Mouse (Mus musculus): ENCODE measurements at regions not wholly inside any gene's neighbourhood (a gene's known extent, or its start where the extent isn't known, plus 50 kb on each side); places are given as distances from the start of the nearest gene placed in this dataset.

DNA sequence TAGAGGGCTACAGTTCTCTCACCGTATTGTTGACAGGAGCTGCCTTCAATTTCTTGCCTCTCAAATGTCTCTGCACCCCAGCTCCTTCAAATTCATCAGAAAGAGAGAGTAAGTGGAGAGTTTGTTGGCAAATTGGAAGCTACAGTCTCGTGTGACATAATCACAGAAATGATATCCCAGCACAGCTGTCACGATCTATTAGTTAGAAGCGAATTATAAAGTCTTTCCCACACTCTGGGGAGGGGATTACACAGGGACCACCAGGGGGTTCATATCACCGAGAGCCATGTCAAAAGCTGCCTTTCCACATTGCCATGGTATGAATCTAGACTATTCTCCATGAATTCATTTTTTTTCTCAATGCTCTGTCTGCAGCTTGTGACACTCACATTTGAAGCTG is 260.3 kb upstream of the Gm9747 start:
- Histone ChIP-seq H3K27me3 (no peaks in the 10 kb centered on the region), H3K27ac (no peak overlapping the region), H3K9ac (no peak overlapping the region), H3K4me2 (no peak overlapping the region), H3K4me3 (replicated peaks) (no peak overlapping the region), H3K36me3 (replicated peaks) (no peaks in the 10 kb centered on the region), H3K9me3 (no peaks in the 10 kb centered on the region), H3K4me1 (no peaks in the 10 kb centered on the region)
- 83% methylated on average over 5 of the region's 5 CpGs for WGBS
- ATAC-seq (ENCODE audit: low FRiP score): no peak

DNA sequence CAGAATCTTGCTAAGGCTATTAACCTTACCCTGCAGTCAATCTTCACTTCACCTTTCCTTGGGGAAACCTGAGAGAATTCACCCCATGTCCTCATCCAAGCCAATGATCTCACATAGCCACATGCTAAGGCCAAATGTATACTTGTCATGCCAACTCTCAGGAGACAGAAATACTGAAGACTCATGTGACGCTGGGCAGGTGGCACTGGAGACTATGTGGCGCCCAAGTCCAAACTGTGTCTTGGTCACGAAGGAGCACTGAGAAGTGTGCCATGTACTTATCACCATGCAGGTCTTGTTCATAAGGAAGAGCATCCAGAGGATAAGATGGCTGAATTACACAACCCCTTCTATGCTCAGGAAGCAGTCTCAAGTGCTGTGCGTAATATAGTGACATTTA is 259.4 kb upstream of the Gm9747 start:
- no peak overlapping the region for H3K9ac ChIP-seq
- H3K9me3 ChIP-seq: no peaks in the 10 kb centered on the region
- H3K4me1 ChIP-seq: no peaks in the 10 kb centered on the region
- ATAC-seq (ENCODE audit: low FRiP score): no peak
- no peaks in the 10 kb centered on the region for H3K27me3 ChIP-seq
- no peak overlapping the region for H3K4me3 ChIP-seq (replicated peaks)
- H3K27ac ChIP-seq: no peak overlapping the region
- H3K4me2 ChIP-seq: no peak overlapping the region
- no peaks in the 10 kb centered on the region for H3K36me3 ChIP-seq (replicated peaks)
- 91% methylated on average over 4 of the region's 4 CpGs for WGBS

- Histone ChIP-seq H3K27ac (no peak overlapping the region), H3K36me3 (replicated peaks) (no peaks in the 10 kb centered on the region), H3K9ac (no peak overlapping the region), H3K4me1 (no peaks in the 10 kb centered on the region), H3K9me3 (no peaks in the 10 kb centered on the region), H3K27me3 (no peaks in the 10 kb centered on the region), H3K4me3 (replicated peaks) (no peak overlapping the region), H3K4me2 (no peak overlapping the region)
- WGBS: 63% methylated on average over 5 of the region's 5 CpGs
- no peak for ATAC-seq (ENCODE audit: low FRiP score)
Measured at GRCm38 (mm10) chr1:82007943-82008342, 225.0 kb upstream of the Gm9747 start.

- Histone ChIP-seq H3K4me2 (no peak overlapping the region), H3K27me3 (no peaks in the 10 kb centered on the region)
Measured at GRCm38 (mm10) chr1:82008805-82009204, 224.1 kb upstream of the Gm9747 start.

DNA sequence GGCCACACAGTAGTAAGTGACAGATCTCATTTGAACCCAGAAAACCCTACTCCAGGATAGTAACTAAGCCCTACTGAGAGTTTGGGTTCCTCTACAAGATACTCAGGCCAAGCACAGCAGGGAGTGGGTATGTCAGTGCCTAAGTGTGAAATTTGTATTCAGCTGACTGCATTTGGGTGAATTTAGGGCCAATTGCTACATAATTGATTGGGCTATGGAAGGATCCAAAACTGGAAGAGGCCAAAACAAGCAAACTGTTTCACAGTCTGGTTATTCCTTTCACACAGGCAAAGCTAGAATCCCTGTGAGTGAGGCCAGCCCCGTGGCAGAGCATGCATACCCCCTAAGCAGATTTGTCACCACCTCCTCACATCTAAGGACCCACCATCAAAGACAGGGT is 221.9 kb upstream of the Gm9747 start:
- Histone ChIP-seq H3K4me2 (no peak overlapping the region), H3K4me1 (no peaks in the 10 kb centered on the region), H3K27ac (no peak overlapping the region), H3K36me3 (replicated peaks) (no peaks in the 10 kb centered on the region), H3K9ac (no peak overlapping the region), H3K27me3 (no peaks in the 10 kb centered on the region), H3K4me3 (replicated peaks) (no peak overlapping the region), H3K9me3 (no peaks in the 10 kb centered on the region)
- no peak for ATAC-seq (ENCODE audit: low FRiP score)
- WGBS: 71% methylated on average over 1 of the region's 1 CpGs

More at GRCm38 (mm10) chr1:82008805-82009204, 224.1 kb upstream of the Gm9747 start:
- 87% methylated on average over 4 of the region's 4 CpGs for WGBS
- no peak overlapping the region for H3K9ac ChIP-seq
- no peaks in the 10 kb centered on the region for H3K9me3 ChIP-seq
- ATAC-seq (ENCODE audit: low FRiP score): no peak
- no peak overlapping the region for H3K4me3 ChIP-seq (replicated peaks)
- H3K4me1 ChIP-seq: no peaks in the 10 kb centered on the region
- no peak overlapping the region for H3K27ac ChIP-seq
- no peaks in the 10 kb centered on the region for H3K36me3 ChIP-seq (replicated peaks)

DNA sequence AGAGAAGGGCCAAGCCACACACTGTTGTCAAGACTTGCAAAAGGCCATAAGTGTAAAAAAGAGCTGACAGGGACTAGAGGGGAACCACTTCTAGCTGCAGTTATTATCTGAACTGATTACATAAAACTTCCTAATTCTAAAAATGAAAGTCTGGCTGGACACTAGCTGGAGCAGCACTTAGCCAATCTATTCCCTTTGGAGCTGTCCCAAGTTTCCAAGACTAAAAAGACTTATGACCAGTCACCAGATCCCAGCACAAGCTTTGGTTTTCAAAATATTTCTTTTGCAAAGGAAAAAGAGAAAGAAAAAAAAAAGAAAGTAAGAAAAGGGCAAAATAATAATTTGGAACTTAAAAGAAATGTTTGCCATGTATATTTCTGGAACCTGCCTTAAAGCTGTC is 217.6 kb upstream of the Gm9747 start:
- Histone ChIP-seq H3K4me1 (no peaks in the 10 kb centered on the region), H3K27ac (no peak overlapping the region), H3K4me3 (replicated peaks) (no peak overlapping the region), H3K9ac (no peak overlapping the region), H3K36me3 (replicated peaks) (no peaks in the 10 kb centered on the region), H3K27me3 (no peaks in the 10 kb centered on the region), H3K9me3 (no peaks in the 10 kb centered on the region), H3K4me2 (no peak overlapping the region)
- no peak for ATAC-seq (ENCODE audit: low FRiP score)

DNA sequence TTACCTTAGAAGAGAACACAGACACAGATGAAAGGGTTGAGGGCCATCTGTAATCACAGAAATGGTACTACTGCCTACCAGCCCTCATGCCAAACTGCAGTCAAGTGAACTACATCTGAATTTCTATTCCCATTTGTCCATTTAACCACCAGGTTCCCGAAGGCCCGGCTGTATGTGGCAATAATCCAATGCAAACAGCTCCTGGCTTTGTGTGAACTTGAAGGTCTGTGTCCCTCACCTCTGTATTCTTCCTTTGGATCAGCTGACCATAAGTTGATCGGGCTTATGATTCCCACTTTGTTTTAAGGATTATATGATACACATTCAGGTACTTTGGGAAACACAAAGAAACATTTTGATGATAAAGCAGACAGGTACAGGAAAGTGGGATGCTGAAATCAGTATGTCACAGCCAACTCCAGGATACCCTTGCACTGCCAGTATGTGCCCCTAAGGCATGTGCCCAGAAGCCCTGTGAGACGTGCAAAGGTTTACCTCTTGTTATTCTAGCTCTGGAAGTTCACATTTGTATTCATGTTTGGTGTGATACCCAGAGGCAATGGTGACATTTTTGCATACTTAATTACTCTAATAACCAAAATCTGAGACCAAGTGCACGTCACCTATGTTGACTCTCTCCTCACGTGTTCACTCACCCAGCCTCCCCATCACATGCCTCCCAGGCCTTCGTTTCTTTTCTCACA is 214.1 kb upstream of the Gm9747 start:
- Histone ChIP-seq H3K9me3 (no peaks in the 10 kb centered on the region), H3K27ac (no peak overlapping the region), H3K36me3 (replicated peaks) (no peaks in the 10 kb centered on the region), H3K4me1 (no peaks in the 10 kb centered on the region), H3K4me2 (no peak overlapping the region), H3K4me3 (replicated peaks) (no peak overlapping the region), H3K27me3 (no peaks in the 10 kb centered on the region), H3K9ac (no peak overlapping the region)
- ATAC-seq (ENCODE audit: low FRiP score): no peak
- 71% methylated on average over 7 of the region's 7 CpGs for WGBS

DNA sequence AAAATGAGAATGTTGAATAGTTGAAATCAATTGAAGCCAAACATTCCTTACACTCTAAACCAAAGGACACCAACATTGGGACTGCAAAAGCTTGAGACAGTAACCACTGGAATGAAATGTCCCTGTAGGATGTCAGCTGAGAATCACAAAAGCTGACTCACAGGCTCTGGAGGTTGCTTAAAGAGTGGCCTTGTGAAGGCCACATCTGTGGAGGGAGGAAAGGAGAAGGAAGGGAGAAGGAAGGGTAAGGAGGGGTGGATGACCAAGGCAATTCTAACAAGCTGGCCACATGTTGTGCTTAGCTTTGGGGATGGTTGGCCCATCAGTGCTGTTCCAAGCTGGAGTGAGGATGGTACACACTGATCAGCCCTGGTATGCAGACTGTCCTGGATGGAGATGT is 205.2 kb upstream of the Gm9747 start:
- no peak overlapping the region for H3K27ac ChIP-seq
- ATAC-seq (ENCODE audit: low FRiP score): no peak
- no peak overlapping the region for H3K4me3 ChIP-seq (replicated peaks)
- H3K9ac ChIP-seq: no peak overlapping the region
- no peaks in the 10 kb centered on the region for H3K27me3 ChIP-seq
- H3K4me1 ChIP-seq: no peaks in the 10 kb centered on the region
- H3K36me3 ChIP-seq (replicated peaks): no peaks in the 10 kb centered on the region
- no peaks in the 10 kb centered on the region for H3K9me3 ChIP-seq
- H3K4me2 ChIP-seq: no peak overlapping the region

DNA sequence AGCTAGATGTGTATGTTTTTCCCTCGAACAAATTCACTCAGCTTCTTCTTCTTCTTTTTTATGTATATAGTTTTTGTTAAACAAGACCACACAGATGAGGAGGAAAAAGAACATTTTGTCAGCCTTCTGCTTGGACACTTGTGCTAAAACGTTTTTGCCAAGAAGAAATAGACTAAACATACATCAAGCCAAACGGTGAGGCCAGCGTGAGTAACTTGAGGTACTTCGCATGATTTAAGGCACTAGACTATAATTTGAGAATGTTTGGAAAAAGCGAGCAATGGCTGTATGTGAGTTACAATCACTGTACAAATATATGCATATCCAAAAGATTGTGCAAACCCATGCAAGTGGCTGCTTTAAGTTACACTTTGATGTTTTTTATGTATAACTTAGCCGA is 201.8 kb upstream of the Gm9747 start:
- 82% methylated on average over 7 of the region's 7 CpGs for WGBS
- Histone ChIP-seq H3K27me3 (no peaks in the 10 kb centered on the region), H3K27ac (no peak overlapping the region), H3K9me3 (no peaks in the 10 kb centered on the region), H3K4me1 (no peaks in the 10 kb centered on the region), H3K4me3 (replicated peaks) (no peak overlapping the region), H3K9ac (no peak overlapping the region), H3K36me3 (replicated peaks) (no peaks in the 10 kb centered on the region), H3K4me2 (no peak overlapping the region)
- no peak for ATAC-seq (ENCODE audit: low FRiP score)

- H3K4me1 ChIP-seq: no peaks in the 10 kb centered on the region
- no peak overlapping the region for H3K4me2 ChIP-seq
- H3K36me3 ChIP-seq (replicated peaks): no peaks in the 10 kb centered on the region
- H3K27me3 ChIP-seq: no peaks in the 10 kb centered on the region
- no peak for ATAC-seq (ENCODE audit: low FRiP score)
- H3K4me3 ChIP-seq (replicated peaks): no peak overlapping the region
- no peaks in the 10 kb centered on the region for H3K9me3 ChIP-seq
- WGBS: 95% methylated on average over 1 of the region's 1 CpGs
- no peak overlapping the region for H3K9ac ChIP-seq
- no peak overlapping the region for H3K27ac ChIP-seq
Measured at GRCm38 (mm10) chr1:82032410-82032809, 200.5 kb upstream of the Gm9747 start.

DNA sequence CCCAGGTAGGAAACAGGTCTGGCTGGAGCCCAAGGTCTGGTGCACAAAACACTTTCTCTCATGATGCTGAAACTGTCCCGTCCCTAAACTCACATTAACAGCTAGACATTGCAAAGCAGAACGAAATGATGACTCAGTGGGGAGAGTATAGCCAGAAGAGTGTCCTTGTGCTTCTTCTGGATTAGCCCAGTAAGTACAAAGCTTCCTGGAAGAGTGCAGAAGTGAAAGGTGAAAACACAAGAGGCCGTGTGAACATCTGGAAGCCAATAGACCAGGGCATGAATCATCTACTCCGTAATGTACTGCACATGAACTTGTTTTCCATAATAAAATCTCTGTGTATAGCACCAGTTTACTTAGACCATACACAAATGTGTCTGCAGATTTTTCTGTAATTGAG is 194.7 kb upstream of the Gm9747 start:
- WGBS: 91% methylated on average over 4 of the region's 4 CpGs
- no peak for ATAC-seq (ENCODE audit: low FRiP score)
- H3K4me3 ChIP-seq (replicated peaks): no peak overlapping the region

GRCm38 (mm10) chr1:82038698-82039097 is 194.2 kb upstream of the Gm9747 start:
- ATAC-seq (ENCODE audit: low FRiP score): no peak
- WGBS: 82% methylated on average over 1 of the region's 1 CpGs
- no peak overlapping the region for H3K4me3 ChIP-seq (replicated peaks)

More for the DNA sequence above, 194.7 kb upstream of the Gm9747 start:
- H3K4me2 ChIP-seq: no peak overlapping the region
- no peaks in the 10 kb centered on the region for H3K36me3 ChIP-seq (replicated peaks)
- no peak overlapping the region for H3K27ac ChIP-seq
- H3K9me3 ChIP-seq: no peaks in the 10 kb centered on the region
- no peaks in the 10 kb centered on the region for H3K4me1 ChIP-seq
- no peak overlapping the region for H3K9ac ChIP-seq
- peaks cover 7% of the 10 kb centered on the region; the same call in 1 of the 2 replicates for H3K27me3 ChIP-seq

GRCm38 (mm10) chr1:82041286-82042050 is 191.4 kb upstream of the Gm9747 start:
- 65% methylated on average over 3 of the region's 3 CpGs for WGBS
- H3K9ac ChIP-seq: no peak overlapping the region
- H3K9me3 ChIP-seq: no peaks in the 10 kb centered on the region
- no peak overlapping the region for H3K4me2 ChIP-seq
- peaks cover 10% of the 10 kb centered on the region; the same call in 1 of the 2 replicates for H3K27me3 ChIP-seq
- no peak overlapping the region for H3K4me3 ChIP-seq (replicated peaks)
- H3K36me3 ChIP-seq (replicated peaks): no peaks in the 10 kb centered on the region
- no peak for ATAC-seq (ENCODE audit: low FRiP score)
- H3K4me1 ChIP-seq: no peaks in the 10 kb centered on the region
- H3K27ac ChIP-seq: no peak overlapping the region

More at GRCm38 (mm10) chr1:82038698-82039097, 194.2 kb upstream of the Gm9747 start:
- no peaks in the 10 kb centered on the region for H3K36me3 ChIP-seq (replicated peaks)
- H3K27ac ChIP-seq: no peak overlapping the region
- no peaks in the 10 kb centered on the region for H3K9me3 ChIP-seq
- no peaks in the 10 kb centered on the region for H3K4me1 ChIP-seq
- H3K27me3 ChIP-seq: peaks cover 10% of the 10 kb centered on the region; the same call in 1 of the 2 replicates
- H3K9ac ChIP-seq: no peak overlapping the region
- no peak overlapping the region for H3K4me2 ChIP-seq

Measured in forebrain, embryonic 12.5 days (tissue).